Mouse (Mus musculus): ENCODE results near the gene Dph6. TPM values are rescaled to one million over a fixed set of nuclear protein-coding genes. Genes with fewer than 3 reads are reported as not detected.
A peak's percentile ranks its signal among the peaks of the same experiment; 100 is the strongest.

Gene Dph6
- 29.4 TPM in 2 replicates for polyA plus RNA-seq (2014; fragmentation: Nextera tagmentation; extraction: Ambion mirVana)

DNA sequence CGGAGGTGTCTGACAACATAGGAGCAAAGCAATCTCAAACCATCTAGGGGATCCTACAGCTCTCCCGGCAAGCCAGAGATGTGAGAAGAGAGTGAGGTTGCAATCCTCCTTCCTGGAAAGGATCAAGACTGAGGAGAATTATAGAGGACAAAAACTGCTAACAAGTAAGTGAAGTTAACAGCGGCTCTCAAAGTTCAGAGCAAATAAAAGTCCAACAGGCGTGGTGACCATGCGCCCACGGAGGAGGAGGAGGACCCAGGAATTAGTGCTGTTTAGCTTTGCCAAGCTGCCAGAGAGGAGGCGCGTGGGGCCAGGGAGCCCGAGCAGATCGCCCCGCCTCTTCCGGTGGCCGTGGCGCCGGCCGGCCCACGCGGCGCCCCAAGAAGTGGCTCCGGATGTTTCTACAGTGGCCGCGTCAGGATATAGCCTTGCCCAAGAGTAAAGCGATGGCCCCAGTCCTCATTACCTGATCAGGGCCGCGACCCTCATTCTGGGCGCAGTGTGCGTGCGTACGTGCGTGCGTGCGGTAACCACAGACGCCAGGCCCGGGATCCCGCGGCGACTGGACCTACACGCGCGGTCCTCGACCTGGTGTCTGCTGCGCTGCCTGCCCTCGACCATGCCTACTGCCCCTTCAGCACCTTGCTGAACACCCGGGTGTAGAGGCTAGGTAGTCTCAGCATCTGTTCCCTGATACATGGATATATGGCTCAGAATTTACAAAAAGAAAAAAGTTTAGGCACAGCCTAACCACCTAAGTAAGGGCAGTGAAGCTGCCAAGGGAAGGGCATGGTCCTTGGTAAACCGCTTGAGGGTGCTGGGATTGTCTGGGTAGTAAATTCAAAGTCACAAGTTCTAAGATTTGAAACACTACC lies at the start of gene Dph6:
TSS of gene Dph6 (minus strand) at position 600 of the 875 bp plus-strand sequence.
- peak; percentile 93 for DNase-seq
- no peaks in the 10 kb centered on the region for H3K9me3 ChIP-seq (ENCODE audit: low read depth, low read length)
- H3K9ac ChIP-seq: peak within 1 kb of the TSS; percentile 76
- H3K4me1 ChIP-seq (ENCODE audit: insufficient read depth): no peaks in the 10 kb centered on the region
- H3K27me3 ChIP-seq (ENCODE audit: insufficient read depth, low read length): no peaks in the 10 kb centered on the region
- under 1% methylated on average over 45 of the region's 45 CpGs for WGBS
- peak; percentile 99 for ATAC-seq (ENCODE audit: insufficient read depth)
- H3K27ac ChIP-seq (ENCODE audit: low read depth): peak within 1 kb of the TSS; percentile 94
- no peaks in the 10 kb centered on the region for H3K36me3 ChIP-seq (ENCODE audit: insufficient read depth)
- H3K4me2 ChIP-seq: peak within 1 kb of the TSS; percentile 74
- no peak for TF ChIP-seq CTCF (IDR thresholded peaks at IDR 0.05; ENCODE audit: low read depth)
- peak within 1 kb of the TSS; percentile 55 for H3K4me3 ChIP-seq (ENCODE audit: low read depth, low read length)

GRCm38 (mm10) chr2:114700966-114701685 lies 46.4 kb upstream of the Dph6 start:
- Histone ChIP-seq H3K36me3 (ENCODE audit: insufficient read depth) (no peaks in the 10 kb centered on the region), H3K4me3 (ENCODE audit: low read depth, low read length) (no peak overlapping the region), H3K9me3 (ENCODE audit: low read depth, low read length) (no peaks in the 10 kb centered on the region), H3K27ac (ENCODE audit: low read depth) (no peak overlapping the region), H3K4me1 (ENCODE audit: insufficient read depth) (no peaks in the 10 kb centered on the region), H3K27me3 (ENCODE audit: insufficient read depth, low read length) (no peaks in the 10 kb centered on the region), H3K4me2 (no peak overlapping the region), H3K9ac (no peak overlapping the region)
- ATAC-seq (ENCODE audit: insufficient read depth) (no peak), DNase-seq (peak; percentile 4)
- 69% methylated on average over 2 of the region's 2 CpGs for WGBS
- TF ChIP-seq CTCF (IDR thresholded peaks at IDR 0.05; ENCODE audit: low read depth): no peak

- WGBS: 58% methylated on average over 2 of the region's 2 CpGs
- Histone ChIP-seq H3K4me2 (no peak overlapping the region), H3K36me3 (ENCODE audit: insufficient read depth) (no peaks in the 10 kb centered on the region), H3K27me3 (ENCODE audit: insufficient read depth, low read length) (no peaks in the 10 kb centered on the region), H3K9me3 (ENCODE audit: low read depth, low read length) (no peaks in the 10 kb centered on the region), H3K27ac (ENCODE audit: low read depth) (no peak overlapping the region), H3K4me1 (ENCODE audit: insufficient read depth) (no peaks in the 10 kb centered on the region), H3K9ac (no peak overlapping the region), H3K4me3 (ENCODE audit: low read depth, low read length) (no peak overlapping the region)
- TF ChIP-seq CTCF (IDR thresholded peaks at IDR 0.05; ENCODE audit: low read depth): no peak
- DNase-seq: no peak
- no peak for ATAC-seq (ENCODE audit: insufficient read depth)
Observed at GRCm38 (mm10) chr2:114691607-114692006, 36.8 kb upstream of the Dph6 start.

DNA sequence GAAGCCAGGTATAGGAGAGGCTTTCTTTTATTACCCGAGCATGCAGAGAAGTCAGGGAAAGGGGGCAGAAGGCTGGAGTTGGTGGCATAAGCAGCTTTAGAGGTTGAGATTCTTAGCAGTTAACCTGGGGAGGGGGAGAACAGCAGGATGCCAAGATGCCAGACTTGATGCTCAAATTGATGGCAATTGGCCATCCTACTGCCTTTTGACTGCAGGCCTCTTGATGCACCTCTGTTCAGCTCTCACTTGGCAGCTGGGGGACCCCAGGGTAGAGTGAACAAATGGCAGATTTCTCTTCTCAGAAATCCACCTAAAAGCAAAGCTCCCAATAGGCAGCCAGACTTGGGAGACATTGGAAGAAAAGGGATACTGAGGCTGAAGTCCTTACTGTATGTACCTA lies 32.7 kb upstream of the Dph6 start:
- no peaks in the 10 kb centered on the region for H3K4me1 ChIP-seq (ENCODE audit: insufficient read depth)
- no peaks in the 10 kb centered on the region for H3K36me3 ChIP-seq (ENCODE audit: insufficient read depth)
- no peak for DNase-seq
- 68% methylated on average over 1 of the region's 1 CpGs for WGBS
- no peak overlapping the region for H3K4me2 ChIP-seq
- H3K27me3 ChIP-seq (ENCODE audit: insufficient read depth, low read length): no peaks in the 10 kb centered on the region
- no peak overlapping the region for H3K4me3 ChIP-seq (ENCODE audit: low read depth, low read length)
- H3K27ac ChIP-seq (ENCODE audit: low read depth): no peak overlapping the region
- no peak overlapping the region for H3K9ac ChIP-seq
- no peak for ATAC-seq (ENCODE audit: insufficient read depth)
- no peaks in the 10 kb centered on the region for H3K9me3 ChIP-seq (ENCODE audit: low read depth, low read length)
- TF ChIP-seq CTCF (IDR thresholded peaks at IDR 0.05; ENCODE audit: low read depth): no peak

GRCm38 (mm10) chr2:114687081-114687480 lies 32.3 kb upstream of the Dph6 start:
- Histone ChIP-seq H3K4me3 (ENCODE audit: low read depth, low read length) (no peak overlapping the region), H3K9ac (no peak overlapping the region), H3K36me3 (ENCODE audit: insufficient read depth) (no peaks in the 10 kb centered on the region), H3K9me3 (ENCODE audit: low read depth, low read length) (no peaks in the 10 kb centered on the region), H3K4me2 (no peak overlapping the region), H3K27me3 (ENCODE audit: insufficient read depth, low read length) (no peaks in the 10 kb centered on the region), H3K27ac (ENCODE audit: low read depth) (no peak overlapping the region), H3K4me1 (ENCODE audit: insufficient read depth) (no peaks in the 10 kb centered on the region)
- WGBS: 78% methylated on average over 4 of the region's 4 CpGs
- no peak for TF ChIP-seq CTCF (IDR thresholded peaks at IDR 0.05; ENCODE audit: low read depth)
- DNase-seq (no peak), ATAC-seq (ENCODE audit: insufficient read depth) (no peak)

DNA sequence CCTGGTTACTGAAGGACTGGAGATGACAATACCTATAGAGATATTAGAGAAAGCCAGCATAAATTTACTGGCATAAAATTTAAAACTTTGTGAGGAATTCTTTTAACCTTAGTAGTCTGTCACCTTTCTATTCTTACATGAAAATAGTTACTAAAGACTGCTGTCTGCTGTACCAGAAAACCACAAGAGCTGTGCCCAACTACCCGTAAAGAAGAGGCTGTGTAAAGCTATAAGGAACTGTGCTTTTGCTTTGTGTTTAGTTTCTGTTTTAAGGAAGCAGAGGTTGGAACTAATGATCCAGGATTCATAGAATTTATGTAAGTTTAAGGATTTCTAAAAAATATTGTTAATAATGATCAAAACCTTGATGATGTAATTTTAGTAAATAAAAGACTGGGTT lies 19.1 kb upstream of the Dph6 start:
- WGBS: 73% methylated on average over 1 of the region's 1 CpGs
- no peak overlapping the region for H3K4me3 ChIP-seq (ENCODE audit: low read depth, low read length)
- no peak overlapping the region for H3K9ac ChIP-seq
- H3K9me3 ChIP-seq (ENCODE audit: low read depth, low read length): no peaks in the 10 kb centered on the region
- no peak for DNase-seq
- no peaks in the 10 kb centered on the region for H3K27me3 ChIP-seq (ENCODE audit: insufficient read depth, low read length)
- no peaks in the 10 kb centered on the region for H3K4me1 ChIP-seq (ENCODE audit: insufficient read depth)
- no peak overlapping the region for H3K27ac ChIP-seq (ENCODE audit: low read depth)
- H3K36me3 ChIP-seq (ENCODE audit: insufficient read depth): no peaks in the 10 kb centered on the region
- TF ChIP-seq CTCF (IDR thresholded peaks at IDR 0.05; ENCODE audit: low read depth): no peak
- no peak for ATAC-seq (ENCODE audit: insufficient read depth)
- H3K4me2 ChIP-seq: no peak overlapping the region

DNA sequence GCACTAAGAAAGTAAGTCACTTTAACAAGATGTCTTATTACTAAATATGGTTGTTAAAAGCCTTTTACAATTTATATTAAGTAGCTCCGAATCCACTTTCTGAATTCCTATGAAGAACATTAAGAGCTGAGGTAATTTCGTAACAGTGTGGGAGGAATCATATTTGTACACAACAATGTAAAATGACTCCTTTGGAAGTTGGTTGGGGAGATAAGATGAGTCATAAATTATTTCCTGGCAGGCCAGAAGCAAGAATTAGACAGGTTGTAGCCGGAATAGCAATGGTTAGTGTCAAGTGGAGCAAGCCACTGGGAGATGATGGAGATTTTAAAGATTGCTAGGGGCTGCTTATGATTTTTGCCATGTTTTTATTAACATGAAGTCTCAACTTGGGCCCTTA lies 16.2 kb upstream of the Dph6 start:
- DNase-seq (no peak), ATAC-seq (ENCODE audit: insufficient read depth) (no peak)
- WGBS: 56% methylated on average over 3 of the region's 3 CpGs
- no peaks in the 10 kb centered on the region for H3K9me3 ChIP-seq (ENCODE audit: low read depth, low read length)
- no peak for TF ChIP-seq CTCF (IDR thresholded peaks at IDR 0.05; ENCODE audit: low read depth)
- no peaks in the 10 kb centered on the region for H3K4me1 ChIP-seq (ENCODE audit: insufficient read depth)
- H3K27ac ChIP-seq (ENCODE audit: low read depth): no peak overlapping the region
- no peak overlapping the region for H3K9ac ChIP-seq
- no peak overlapping the region for H3K4me3 ChIP-seq (ENCODE audit: low read depth, low read length)
- no peak overlapping the region for H3K4me2 ChIP-seq
- no peaks in the 10 kb centered on the region for H3K36me3 ChIP-seq (ENCODE audit: insufficient read depth)
- H3K27me3 ChIP-seq (ENCODE audit: insufficient read depth, low read length): no peaks in the 10 kb centered on the region
